Mouse (Mus musculus) gastrocnemius, postnatal 25 days (tissue): ENCODE results near the gene Lcmt1. TPM values are rescaled to one million over a fixed set of nuclear protein-coding genes. Genes with fewer than 3 reads are reported as not detected.

Experiments used
- DNase-seq: peaks from one replicate; pipeline ENCODE4 v3.0.0; 2022
- total RNA-seq, 2 experiments: library from RNA; stranded (reverse); gene quantifications; 1 replicate in 1 of 2; 2 replicates in 1 of 2; pipeline ENCODE4 v1.2.3; 2021

Gene Lcmt1
- total RNA-seq, 2 experiments from 2014 or later, result 22.9 to 23.9 TPM

DNA sequence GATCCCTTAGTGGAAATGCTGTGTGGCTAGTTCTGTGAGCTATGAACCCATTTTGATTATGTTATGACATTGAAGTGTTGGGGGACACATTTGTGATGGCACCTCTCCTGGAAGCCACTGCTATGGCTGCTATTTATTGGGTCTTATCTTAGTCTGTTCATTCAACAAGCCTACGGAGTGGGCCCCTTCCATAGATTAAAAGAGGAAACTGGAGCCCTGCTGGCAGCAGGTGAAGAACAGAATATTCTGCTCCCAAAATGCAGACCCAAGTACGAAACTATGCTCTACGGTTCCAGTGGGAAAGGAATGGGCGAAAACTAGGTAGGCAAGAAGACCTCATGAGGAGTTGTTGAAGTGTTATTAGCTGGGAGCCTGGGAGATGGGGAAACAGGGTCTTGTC is 88.7 kb downstream of the Lcmt1 start:
- DNase-seq, result no peak

- DNase-seq, result no peak
Observed at GRCm38 (mm10) chr7:123459247-123459646, 89.7 kb downstream of the Lcmt1 start.

GRCm38 (mm10) chr7:123461316-123461715 is 91.7 kb downstream of the Lcmt1 start:
- no peak for DNase-seq

DNA sequence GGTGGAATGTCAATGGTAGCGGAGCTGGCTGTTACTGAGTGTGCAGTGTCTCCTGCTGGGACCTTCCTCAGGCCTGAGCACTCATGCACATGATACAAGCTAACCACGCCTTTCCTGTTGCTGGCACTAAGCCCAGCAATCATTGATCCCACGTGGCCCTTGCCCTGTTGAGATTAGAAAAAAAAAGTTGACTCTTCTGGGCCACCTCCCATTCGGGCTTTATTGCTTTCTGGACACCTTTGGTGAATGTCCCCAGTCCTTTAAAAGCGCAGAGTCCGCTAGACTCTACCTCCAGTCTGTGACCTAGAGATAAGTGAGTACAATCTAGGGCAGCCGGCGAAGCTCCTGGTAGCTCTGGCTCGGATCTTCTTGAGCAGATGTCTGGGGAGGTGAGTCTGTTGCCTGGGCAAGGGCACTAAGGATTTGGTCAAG is 92.5 kb downstream of the Lcmt1 start, which contains the start of gene Aqp8:
Gene Aqp8 (plus strand): TSS at position 222 of the 432 bp plus-strand sequence.
- DNase-seq, result no peak

DNA sequence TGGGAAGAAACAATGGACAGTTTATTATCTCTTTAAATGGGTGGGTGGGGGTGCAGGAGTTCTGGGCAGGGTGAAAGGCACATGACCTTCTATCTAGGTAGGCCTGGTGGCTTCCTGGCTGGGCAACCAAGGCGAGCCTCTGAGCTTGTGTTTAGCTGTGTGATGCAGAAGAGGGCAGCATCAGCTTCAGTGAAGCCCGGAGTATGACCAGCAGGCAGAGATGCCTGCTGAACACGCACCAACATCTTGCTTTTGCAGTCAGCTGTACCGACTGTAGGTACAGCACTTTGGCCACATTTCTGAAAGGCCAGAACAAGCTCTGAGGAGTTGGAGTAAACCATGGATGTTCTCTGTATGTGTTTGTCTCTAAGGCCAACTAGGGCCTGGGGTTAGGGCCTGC is 94.0 kb downstream of the Lcmt1 start:
- DNase-seq, result no peak

GRCm38 (mm10) chr7:123465692-123466387 is 96.3 kb downstream of the Lcmt1 start:
- peak; percentile 10 for DNase-seq

- no peak for DNase-seq
Observed at GRCm38 (mm10) chr7:123467961-123468360, 98.4 kb downstream of the Lcmt1 start.

Other genes with a start within 250 kb of the Lcmt1 start
- gene Tnrc6a, start 245.9 kb upstream of the Lcmt1 start, total RNA-seq, result 10 to 100 TPM; 18.9 to 20.4 TPM
- not detected for gene Slc5a11, start 155.0 kb upstream of the Lcmt1 start, total RNA-seq
- gene Arhgap17, start 131 bp downstream of the Lcmt1 start, total RNA-seq, result 10 to 100 TPM; 13.1 to 13.8 TPM
- not detected for gene Aqp8, start 92.5 kb downstream of the Lcmt1 start, total RNA-seq
- under 1 TPM in 1 of 2 experiments, not detected in 1; 0.03 TPM for gene Zkscan2, start 130.7 kb downstream of the Lcmt1 start, total RNA-seq